Mouse (Mus musculus) yolk sac, embryonic 10.5 days (tissue): Measurements from ENCODE around the gene Oxsr1.
A peak's percentile ranks its signal among the peaks of the same experiment; 100 is the strongest.
"Not testable (repeated sequence)": the region's sequence is repeated elsewhere in the genome, so short reads cannot be mapped to it uniquely, and the experiment has no call there.

Experiments
- DNase-seq: peaks from one replicate; pipeline ENCODE4 v3.0.0-alpha.2; 2017; ENCODE audit warnings: low spot score

Oxsr1 gene

DNA sequence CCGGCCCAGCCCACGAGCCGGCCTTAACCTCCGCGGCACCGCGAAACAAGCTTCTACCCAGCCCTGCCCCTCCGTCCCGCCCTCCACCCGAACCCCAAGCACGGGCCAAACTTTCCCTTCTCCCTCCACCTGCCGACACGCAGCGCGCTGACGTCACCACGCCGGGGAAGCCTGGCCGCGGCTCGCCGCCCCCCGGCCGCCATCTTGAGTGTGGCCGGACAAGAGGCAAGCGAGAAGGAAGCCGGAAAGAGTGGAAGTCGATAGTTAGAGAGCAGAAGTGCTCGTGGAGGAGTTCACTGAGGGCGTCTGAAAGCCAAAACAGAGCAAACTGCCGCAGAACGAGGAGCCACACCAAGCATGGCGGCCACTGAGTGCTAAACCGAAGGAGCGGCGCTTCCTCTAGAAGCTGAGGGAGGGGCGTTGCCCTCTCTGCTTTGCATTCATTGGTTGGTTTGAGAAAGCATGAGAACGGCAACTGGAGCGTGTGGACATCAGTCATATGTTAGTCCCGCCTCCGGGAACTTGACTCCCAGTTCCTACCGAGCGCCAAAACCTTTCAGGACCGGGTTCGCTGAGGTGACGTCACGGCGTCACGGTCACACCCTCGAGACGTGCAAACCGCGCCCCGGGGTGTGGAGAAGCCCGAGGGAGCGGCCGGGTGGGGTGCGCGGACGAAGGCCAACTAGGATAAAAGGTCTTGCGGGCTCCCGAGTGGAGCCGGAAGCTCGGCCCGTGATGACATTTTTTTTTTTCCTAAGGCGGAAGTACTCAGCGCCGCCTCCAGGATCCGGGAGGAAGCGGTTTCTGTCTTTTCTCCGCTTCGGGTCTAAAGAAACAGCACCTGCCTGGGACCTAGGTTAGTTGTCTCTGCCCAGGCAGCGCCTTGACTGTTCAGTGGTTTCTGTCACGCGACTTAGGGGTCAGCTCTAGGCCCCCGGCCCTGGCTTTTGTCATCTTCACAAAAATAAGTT is at the start of gene Oxsr1:
Oxsr1 (minus strand) TSS at position 139 of the 971 bp plus-strand sequence.
- DNase-seq: peak; percentile 99

DNA sequence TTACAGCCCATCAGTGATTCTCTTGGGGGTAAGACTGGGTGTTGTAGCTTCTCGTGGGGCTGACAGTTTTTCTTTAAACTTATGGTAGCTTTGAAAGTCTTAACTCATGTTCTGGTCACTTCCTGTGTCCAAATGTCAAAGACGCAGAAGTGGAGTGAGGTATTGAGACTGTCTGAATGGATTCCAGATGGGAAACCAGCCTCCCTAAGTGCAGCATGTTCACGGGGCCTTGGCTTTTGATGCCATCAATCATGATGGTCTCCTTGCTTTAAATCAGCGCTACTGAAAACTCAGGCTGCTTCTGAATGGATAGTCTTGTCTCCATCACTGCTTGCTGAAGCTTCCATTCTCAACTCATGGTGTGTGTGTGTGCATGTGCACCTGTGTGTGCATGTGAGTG is 49.0 kb upstream of the Oxsr1 start:
- DNase-seq: no peak

DNA sequence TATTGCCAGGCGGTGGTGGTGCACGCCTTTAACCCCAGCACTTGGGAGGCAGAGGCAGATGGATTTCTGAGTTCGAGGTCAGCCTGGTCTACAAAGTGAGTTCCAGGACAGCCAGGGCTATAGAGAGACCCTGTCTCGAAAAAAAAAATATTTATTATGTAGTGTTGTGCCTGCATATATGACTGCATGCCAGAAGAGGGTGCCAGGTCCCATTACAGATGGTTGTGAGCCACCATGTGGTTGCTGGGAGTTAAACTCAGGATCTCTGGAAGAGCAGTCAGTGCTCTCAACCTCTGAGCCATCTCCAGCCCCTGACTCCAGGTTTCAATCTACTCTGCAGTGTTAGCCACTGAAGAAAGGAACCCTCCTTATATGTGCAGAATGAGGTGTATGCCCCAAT is 48.5 kb upstream of the Oxsr1 start:
- DNase-seq: not testable (repeated sequence)

GRCm38 (mm10) chr9:119368367-119368766 is 46.1 kb upstream of the Oxsr1 start:
- DNase-seq: no peak

GRCm38 (mm10) chr9:119365284-119365683 is 43.1 kb upstream of the Oxsr1 start, which contains the start of gene Slc22a14:
Slc22a14 (minus strand) TSS chr9:119365553.
- no peak for DNase-seq

GRCm38 (mm10) chr9:119363229-119363628 is 41.0 kb upstream of the Oxsr1 start:
- DNase-seq: no peak

- no peak for DNase-seq
Measured at GRCm38 (mm10) chr9:119361416-119361815, 39.2 kb upstream of the Oxsr1 start.

DNA sequence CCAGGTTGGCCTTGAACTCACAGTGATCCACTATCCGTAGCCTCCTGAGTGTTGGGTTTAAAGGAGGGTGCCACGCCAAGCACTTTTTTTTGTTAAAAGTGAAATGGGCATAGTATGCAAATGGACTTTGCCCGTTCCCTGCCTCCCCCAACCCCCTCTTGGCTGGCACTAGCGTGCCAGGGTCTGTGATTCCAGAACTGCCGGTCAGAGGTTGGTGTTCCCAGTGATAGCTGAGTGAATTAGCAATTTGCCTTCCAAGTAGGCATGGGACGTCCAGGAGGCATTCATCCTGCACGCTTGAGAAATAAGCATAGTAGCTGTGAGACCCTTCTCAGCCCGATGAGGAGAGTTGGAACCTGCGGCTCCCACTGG is 35.8 kb upstream of the Oxsr1 start:
- no peak for DNase-seq

DNA sequence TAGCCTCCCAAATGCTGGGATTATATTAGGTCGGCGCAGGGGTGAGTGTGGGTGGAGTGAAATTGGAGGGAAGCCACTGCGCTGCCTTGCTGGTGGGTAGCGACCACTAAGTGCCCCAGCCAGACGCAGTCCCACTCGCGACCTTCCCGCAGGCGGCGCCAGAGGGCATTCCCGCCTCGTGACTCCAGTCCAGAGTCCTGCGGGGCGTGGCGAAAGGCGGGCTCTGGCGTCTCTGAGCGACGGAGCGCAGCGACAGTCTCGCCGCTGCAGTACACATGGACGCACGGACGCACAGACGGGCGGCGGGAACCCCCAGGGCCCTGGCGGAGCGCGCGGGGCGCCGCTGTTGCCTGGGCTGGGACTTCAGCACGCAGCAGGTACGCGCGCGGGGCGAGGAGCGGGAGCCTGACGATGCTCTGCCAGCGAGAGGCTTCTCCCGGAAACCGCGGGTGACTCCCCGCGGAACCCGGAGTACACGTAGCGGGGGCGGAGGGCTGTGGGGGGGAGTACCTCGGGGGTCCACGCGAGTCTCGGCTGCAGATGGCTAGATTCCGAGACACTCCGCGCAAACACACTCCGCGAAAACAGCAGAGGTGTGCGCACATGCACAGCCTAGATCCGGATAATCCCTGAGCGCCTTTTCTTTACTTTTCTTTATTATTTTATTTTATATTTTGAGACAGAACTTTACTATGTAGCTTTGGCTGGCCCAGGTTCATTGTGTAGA is 35.3 kb upstream of the Oxsr1 start, which contains the start of gene Xylb:
Xylb (plus strand) TSS at position 51 of the 727 bp plus-strand sequence.
- DNase-seq: peak; percentile 89

DNA sequence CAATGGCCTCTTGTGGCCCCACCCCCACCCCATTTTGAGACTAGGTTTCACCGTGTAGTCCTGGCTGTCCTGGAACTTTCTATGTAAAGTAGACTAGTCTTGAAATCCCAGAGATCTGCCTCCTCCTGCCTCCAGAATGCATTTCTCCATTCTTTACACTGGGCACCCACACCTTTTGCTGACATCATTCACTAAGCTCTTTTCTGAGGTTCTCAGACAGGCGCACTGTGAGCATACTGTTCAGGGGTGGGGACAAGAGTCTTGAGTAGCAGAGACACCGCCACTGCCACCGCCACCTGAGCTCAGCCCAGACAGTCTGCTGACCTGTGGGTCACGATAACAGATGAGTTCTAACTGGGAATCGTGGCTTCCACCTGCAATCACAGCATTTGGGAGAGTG is 33.7 kb upstream of the Oxsr1 start:
- DNase-seq: peak; percentile 19

GRCm38 (mm10) chr9:119353926-119354325 is 31.7 kb upstream of the Oxsr1 start:
- DNase-seq: peak; percentile 68

GRCm38 (mm10) chr9:119352060-119352459 is 29.8 kb upstream of the Oxsr1 start:
- peak; percentile 81 for DNase-seq

GRCm38 (mm10) chr9:119350947-119351705 is 28.9 kb upstream of the Oxsr1 start:
- DNase-seq: no peak

GRCm38 (mm10) chr9:119350531-119350930 is 28.3 kb upstream of the Oxsr1 start:
- DNase-seq: peak; percentile 76

DNA sequence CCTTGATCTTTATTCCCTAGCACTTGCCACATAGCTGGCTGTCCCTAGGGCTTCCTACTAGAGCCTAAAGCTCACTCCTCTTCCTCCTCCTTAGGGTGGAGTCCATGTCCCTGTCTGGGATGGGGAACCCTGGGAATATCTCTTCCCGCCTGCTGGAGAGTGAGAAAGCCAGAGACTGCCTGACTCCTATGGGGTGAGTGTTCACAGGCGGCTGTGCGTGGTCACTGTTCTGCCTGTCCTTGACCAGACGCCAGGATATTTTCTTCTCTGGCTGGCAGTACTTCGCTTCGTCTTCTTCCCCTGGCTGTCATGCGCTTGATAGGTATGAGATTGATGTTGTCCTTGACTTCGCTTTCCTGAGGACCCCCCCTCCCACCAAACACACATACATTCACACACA is 24.1 kb upstream of the Oxsr1 start:
- DNase-seq: no peak

DNA sequence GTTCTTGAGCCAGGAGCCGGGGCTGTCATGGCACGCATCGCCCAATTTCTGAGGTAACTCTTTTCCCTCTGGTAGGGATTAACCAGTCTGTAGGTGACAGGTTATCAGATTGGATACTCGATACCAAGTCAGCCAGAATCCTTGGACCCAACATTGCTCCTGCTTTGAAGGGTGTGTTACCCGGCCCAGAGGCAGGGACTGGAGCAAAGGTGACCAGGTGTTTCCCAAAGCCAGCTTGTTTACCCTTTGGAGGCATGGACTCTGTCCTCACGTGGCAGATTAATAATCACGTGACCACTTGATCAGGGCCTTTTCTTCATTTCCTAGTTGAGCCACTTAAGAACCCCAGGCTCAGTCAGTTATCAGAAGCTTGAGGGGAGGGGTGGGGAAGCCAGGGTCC is 20.5 kb upstream of the Oxsr1 start:
- peak; percentile 70 for DNase-seq

- peak; percentile 99 for DNase-seq
Measured at GRCm38 (mm10) chr9:119340909-119341816, 18.9 kb upstream of the Oxsr1 start, which contains the start of gene Myd88. Myd88 (minus strand) TSS chr9:119341411.

GRCm38 (mm10) chr9:119340212-119340580 is 18.0 kb upstream of the Oxsr1 start:
- no peak for DNase-seq

- peak; percentile 77 for DNase-seq
Measured at GRCm38 (mm10) chr9:119339558-119340211, 17.5 kb upstream of the Oxsr1 start, which contains the start of gene Acaa1a. Acaa1a (plus strand) TSS chr9:119339676.

GRCm38 (mm10) chr9:119339106-119339505 is 16.9 kb upstream of the Oxsr1 start:
- no peak for DNase-seq
